Mouse (Mus musculus) T-helper 2 cell (primary cell): ENCODE measurements around the gene Tmx4.

Source experiments
- in situ Hi-C: fragments of 300-600 bp; cut with MboI, MseI; formaldehyde crosslinking; loops from one replicate; pipeline ENCODE4 v1.15.1; 2025; ENCODE audit warnings: high pct_unique_total_duplicates

Gene Tmx4

DNA sequence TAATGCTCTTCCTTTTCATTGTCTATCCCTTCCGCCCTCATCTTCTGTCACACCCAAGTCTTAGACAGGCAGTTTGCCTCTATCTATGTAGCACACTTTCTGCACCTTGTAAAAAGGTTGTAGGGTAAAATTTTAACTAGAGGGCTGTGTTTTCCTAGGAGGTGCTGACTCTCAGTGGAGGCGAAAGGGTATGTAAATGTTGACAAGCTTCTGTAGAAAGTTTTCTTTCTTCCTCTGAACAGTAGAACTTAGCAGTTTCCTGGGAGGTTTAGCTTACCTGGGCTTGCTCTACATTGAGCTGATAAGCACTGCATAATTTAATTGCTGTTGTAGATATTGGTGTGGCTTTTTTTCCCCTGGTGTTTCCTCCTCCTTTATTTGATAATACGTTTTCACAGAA is 84.5 kb downstream of the Tmx4 start:
- in situ Hi-C loops: no loop called here

DNA sequence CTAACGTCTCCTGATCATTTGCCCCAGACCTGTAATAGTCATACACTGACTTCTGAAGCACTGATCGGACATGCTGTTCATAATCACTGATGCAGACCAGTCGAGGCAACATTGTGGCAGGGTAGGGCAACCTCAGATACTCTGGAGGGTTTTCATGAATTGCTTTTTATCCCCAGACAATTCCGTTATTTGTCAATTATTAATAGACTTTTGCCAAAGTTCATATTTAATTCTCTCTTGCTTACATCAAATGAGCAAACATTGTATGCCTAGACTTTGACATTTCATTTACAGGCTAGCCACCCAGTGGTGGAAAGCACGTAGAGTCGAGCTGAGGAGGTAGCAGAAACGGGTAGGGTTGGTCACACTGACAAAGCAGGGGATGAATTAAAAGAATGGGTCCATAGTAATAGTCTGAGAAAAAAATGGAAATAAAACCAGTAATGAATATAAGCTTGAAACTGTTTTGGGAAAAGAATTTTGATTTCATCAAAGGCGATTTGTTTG is 89.7 kb downstream of the Tmx4 start, which contains the start of gene Hao1:
TSS of gene Hao1 (minus strand) at position 148 of the 507 bp plus-strand sequence.
- in situ Hi-C loops: loop anchor here (5.0 kb wide), 2 partner anchors 123 to 773 kb away; no protein-coding TSS in a partner anchor

DNA sequence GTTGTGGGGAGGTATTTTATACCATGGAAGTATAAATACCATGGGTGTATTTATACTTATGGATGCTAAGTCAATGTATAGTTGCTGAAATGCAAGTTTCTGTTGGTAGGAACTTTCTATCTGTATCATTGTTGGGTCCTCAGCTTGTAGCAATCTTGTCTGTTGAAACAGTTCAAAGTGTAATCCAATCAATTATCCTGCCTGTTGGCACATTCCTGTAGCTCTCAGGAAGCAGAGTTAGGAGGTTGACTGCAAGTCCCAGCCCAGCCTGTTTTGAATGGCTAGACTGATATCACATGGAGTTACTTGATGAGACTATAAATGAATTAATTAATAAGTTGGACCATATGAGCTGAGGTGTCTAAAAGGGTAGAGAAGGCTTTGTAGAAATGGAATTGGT is 91.6 kb downstream of the Tmx4 start:
- in situ Hi-C loops: loop anchor here (5.0 kb wide), 2 partner anchors 125 to 775 kb away; no protein-coding TSS in a partner anchor

DNA sequence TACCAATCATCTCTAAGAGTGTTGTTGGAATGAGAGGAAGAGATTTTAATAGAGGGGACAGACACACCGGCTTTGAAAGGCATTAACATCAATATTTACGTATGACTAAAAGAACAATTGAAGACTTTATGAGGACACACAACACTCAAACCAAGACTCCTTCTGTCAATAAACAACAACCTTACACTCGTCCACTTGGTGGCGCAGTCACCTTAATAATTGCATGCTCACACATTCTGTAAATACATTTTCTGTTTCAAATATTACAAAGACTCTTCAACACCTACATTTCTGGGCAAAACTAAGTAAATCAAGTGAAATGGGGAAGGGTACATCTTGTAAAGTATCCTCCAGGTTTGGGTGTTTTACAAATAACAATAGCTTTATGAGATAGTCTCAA is 94.2 kb downstream of the Tmx4 start:
- in situ Hi-C loops: loop anchor here (5.0 kb wide), 2 partner anchors 128 to 778 kb away; no protein-coding TSS in a partner anchor

DNA sequence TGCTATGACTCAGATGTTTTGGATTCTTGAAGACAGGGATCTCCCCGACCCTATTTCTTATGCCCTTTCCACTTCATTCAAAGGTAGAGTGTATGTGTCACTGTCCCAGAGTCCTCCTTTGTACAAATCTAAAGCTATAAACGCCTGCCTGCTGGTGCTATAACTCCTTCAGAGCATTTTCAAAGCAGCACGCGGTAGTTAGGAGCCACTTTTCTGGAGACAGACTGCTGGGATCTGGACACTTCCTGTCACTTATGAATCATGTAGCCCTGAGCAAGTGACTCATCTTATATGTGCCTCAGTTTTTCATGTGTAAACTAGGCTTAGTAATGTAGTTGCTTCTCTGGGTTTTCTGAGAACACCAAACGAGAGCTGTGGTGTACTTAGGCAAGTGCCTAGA is 98.8 kb downstream of the Tmx4 start:
- in situ Hi-C loops: no loop called here

DNA sequence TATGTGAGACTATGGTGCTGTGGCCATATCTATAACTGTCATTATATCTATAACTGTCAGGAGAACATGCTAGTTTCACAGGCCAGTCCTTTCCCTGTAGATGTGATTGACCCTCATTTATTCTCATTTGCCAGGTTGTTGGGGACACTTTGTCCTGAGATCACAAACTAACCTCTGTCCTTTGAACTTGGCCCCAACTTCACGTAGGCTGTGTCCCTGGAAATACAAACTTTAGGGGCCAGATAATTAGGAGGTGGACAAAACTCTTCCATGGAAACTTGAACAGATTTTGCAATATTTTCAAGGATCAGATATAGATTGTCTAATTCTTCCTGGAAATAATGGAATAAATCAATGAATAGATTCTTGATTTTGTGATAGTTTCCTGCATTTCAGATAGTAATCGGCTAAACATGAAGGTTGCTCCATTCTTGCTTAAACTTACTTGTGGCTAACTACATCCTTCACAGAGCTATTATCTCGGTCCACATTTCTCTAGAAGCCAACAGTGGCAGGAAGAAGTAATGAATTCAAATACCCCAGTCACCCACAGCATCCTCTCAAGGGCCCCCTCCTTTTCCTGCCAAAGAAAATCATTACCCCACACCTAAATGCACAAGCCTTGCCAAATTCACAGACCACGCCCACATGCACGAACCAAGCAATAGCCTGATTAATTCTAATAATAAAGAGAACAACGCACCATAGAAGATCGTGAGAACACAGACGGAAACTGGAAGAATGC is 99.5 kb downstream of the Tmx4 start:
- in situ Hi-C loops: no loop called here
